Mouse (Mus musculus) thymus, adult 2 months (tissue): ENCODE data around the gene Plcb1.

Source experiments
- CTCF ChIP-seq: fragments of 200-500 bp; IDR thresholded peaks from 2 replicates; pipeline ENCODE4 v1.5.1; 2012; ENCODE audit warnings: mild to moderate bottlenecking, control low read depth, low read length, moderate library complexity, borderline replicate concordance; ENCODE audit not compliant: control insufficient read depth, poor library complexity, insufficient read depth; ENCODE audit errors: extremely low read depth
- POLR2A ChIP-seq: fragments of 200-500 bp; IDR thresholded peaks from 2 replicates; pipeline ENCODE4 v1.6.1; 2012; ENCODE audit warnings: mild to moderate bottlenecking, low read length, control low read depth, moderate library complexity; ENCODE audit not compliant: control insufficient read depth, poor library complexity, insufficient read depth; ENCODE audit errors: extremely low read depth

- TF ChIP-seq CTCF (no peak), POLR2A (no peak)
Observed at GRCm38 (mm10) chr2:135439546-135440517, 654.0 kb downstream of the Plcb1 start.
